Mouse (Mus musculus) lung, postnatal 10 days (tissue): Measurements from ENCODE around the gene Btbd11.
A peak's percentile ranks its signal among the peaks of the same experiment; 100 is the strongest.

Experiments used
- DNase-seq: peaks from one replicate; pipeline ENCODE4 v3.0.0; 2021

Gene Btbd11

GRCm38 (mm10) chr10:85386605-85387218, at the start of gene Btbd11:
Gene Btbd11, plus strand, starts transcription at chr10:85386814.
- peak; percentile 95 for DNase-seq

GRCm38 (mm10) chr10:85338733-85339132, 47.9 kb upstream of the Btbd11 start:
- DNase-seq, result no peak

GRCm38 (mm10) chr10:85341867-85342266, 44.7 kb upstream of the Btbd11 start:
- DNase-seq, result no peak

GRCm38 (mm10) chr10:85347171-85347570, 39.4 kb upstream of the Btbd11 start:
- no peak for DNase-seq

GRCm38 (mm10) chr10:85352505-85352904, 34.1 kb upstream of the Btbd11 start:
- no peak for DNase-seq

- DNase-seq, result no peak
These were observed 32.3 kb upstream of the Btbd11 start for GRCm38 (mm10) chr10:85354270-85354669.

GRCm38 (mm10) chr10:85359501-85360066, 27.0 kb upstream of the Btbd11 start:
- no peak for DNase-seq

GRCm38 (mm10) chr10:85362766-85363442, 23.7 kb upstream of the Btbd11 start:
- DNase-seq, result no peak

GRCm38 (mm10) chr10:85366876-85367275, 19.7 kb upstream of the Btbd11 start:
- no peak for DNase-seq

- DNase-seq, result no peak
These were observed 15.3 kb upstream of the Btbd11 start for GRCm38 (mm10) chr10:85371309-85371708.

- DNase-seq, result no peak
These were observed 14.5 kb upstream of the Btbd11 start for GRCm38 (mm10) chr10:85372108-85372507.

- no peak for DNase-seq
These were observed 7.6 kb upstream of the Btbd11 start for GRCm38 (mm10) chr10:85378972-85379371.

- no peak for DNase-seq
These were observed 3.6 kb upstream of the Btbd11 start for GRCm38 (mm10) chr10:85382981-85383380.

- peak; percentile 32 for DNase-seq
These were observed 831 bp downstream of the Btbd11 start for GRCm38 (mm10) chr10:85387219-85388070.

GRCm38 (mm10) chr10:85388071-85388750, 1.6 kb downstream of the Btbd11 start:
- DNase-seq, result peak; percentile 5

- peak; percentile 46 for DNase-seq
These were observed 2.1 kb downstream of the Btbd11 start for GRCm38 (mm10) chr10:85388751-85389115.

- no peak for DNase-seq
These were observed 2.9 kb downstream of the Btbd11 start for GRCm38 (mm10) chr10:85389286-85390139.

GRCm38 (mm10) chr10:85393016-85393415, 6.4 kb downstream of the Btbd11 start:
- DNase-seq, result peak; percentile 2

GRCm38 (mm10) chr10:85394558-85394957, 7.9 kb downstream of the Btbd11 start:
- no peak for DNase-seq

GRCm38 (mm10) chr10:85411120-85411519, 24.5 kb downstream of the Btbd11 start:
- no peak for DNase-seq

- DNase-seq, result no peak
These were observed 34.4 kb downstream of the Btbd11 start for GRCm38 (mm10) chr10:85420851-85421628.
